Mouse (Mus musculus) spleen, postnatal 10 days (tissue): Measurements from ENCODE around the gene Chst5.
A peak's percentile ranks its signal among the peaks of the same experiment; 100 is the strongest.
"Not testable (repeated sequence)": the region's sequence is repeated elsewhere in the genome, so short reads cannot be mapped to it uniquely, and the experiment has no call there.

Experiments
- DNase-seq, 2 experiments: peaks; one replicate each; pipeline ENCODE4 v3.0.0; 2021 to 2022; ENCODE audit warnings: low spot score in 2 of 2

Gene Chst5

DNA sequence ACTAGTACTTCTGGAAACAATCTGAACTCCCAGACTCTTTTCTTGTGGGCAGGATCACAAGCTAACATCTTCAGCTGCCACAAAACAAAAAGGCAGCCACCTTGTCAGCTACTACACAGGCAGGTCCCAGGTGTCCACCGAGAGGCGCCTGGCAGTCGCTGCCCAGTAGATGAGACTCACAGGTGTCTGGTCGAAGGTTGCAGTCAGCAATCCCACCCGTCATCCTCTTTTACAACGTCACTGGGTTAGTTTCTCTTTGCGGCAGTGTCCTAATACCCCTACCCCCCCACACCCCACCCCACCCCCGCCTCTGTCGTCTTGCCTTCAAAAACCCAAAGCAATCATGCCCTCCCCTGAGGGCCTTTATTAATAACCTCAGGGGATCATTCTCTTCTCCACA is 34.5 kb downstream of the Chst5 start:
- DNase-seq = no peak

DNA sequence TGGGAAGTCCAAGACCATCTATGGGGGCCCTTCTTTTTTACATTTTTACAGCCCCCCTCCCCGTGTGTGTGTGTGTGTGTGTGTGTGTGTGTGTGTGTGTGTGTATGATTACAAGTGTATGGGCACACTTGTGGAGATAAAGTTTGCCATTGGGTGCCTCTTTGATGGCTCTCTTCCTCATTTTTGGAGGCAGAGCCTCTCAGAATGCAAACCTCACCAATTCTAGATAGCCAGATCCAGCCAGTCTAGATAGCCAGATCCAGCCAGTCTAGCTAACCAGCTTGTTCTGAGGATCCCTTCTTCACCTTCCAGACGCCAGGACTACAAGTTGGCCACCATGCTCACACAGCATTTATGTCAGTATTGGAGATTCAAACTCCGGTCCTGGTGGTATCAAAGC is 39.0 kb downstream of the Chst5 start:
- DNase-seq = no peak

GRCm38 (mm10) chr8:111870379-111870778 is 39.9 kb downstream of the Chst5 start:
- no peak for DNase-seq

DNA sequence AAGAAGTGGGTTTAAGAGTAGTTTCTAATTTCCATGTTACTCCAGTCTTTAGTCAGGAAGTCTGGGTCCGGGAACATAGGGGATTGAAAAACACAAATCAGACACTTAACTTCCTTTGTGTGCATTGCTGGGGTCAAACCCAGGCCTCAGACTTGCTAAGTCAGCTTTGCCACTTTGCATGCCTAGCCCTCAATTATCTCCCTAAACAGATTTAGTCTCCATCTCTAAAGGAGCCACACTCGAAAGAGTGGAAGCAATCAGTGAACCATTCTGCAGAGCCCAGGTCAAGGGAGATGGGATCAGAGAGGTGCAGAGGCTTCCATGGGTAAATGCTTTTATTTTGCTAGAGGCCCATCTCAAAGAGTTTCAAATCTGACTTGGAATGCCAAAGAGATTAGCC is 41.6 kb downstream of the Chst5 start:
- DNase-seq = no peak

GRCm38 (mm10) chr8:111865857-111866256 is 44.4 kb downstream of the Chst5 start:
- DNase-seq = no peak

DNA sequence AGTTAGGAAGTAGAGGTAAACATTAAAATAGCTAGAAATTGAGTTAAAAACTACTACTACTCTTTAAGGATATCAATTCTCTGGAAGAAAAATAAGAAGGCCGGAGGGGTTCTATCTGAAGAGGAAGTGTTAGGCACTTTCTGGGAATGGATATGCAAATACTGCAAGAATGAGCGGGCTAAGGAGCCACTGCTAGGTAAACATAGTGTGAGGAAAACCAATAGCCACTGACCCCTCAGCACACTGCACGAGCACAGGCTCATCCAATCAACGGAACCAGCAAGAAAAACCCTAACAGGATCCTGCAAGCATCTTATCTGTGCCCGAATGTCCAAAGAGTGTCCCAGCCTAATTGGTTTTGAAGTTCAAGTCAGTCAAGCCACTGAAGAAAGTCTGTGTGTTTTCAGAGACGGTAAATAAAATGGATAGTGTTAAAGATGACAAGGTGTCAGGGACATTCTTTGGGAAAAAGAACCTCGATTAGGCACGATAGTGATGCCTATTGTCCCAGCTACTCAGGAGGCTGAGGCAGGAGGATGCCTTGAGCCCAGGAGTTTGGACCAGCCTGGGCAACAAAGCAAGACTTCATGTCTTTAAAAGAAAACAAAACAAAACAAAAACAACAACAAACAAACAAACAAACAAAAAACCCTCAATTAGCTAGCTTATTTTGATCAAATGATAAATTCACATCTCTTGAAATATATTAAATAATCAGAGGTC is 45.0 kb downstream of the Chst5 start:
- DNase-seq = no peak

- DNase-seq = no peak
Measured at GRCm38 (mm10) chr8:111864648-111865047, 45.6 kb downstream of the Chst5 start.

DNA sequence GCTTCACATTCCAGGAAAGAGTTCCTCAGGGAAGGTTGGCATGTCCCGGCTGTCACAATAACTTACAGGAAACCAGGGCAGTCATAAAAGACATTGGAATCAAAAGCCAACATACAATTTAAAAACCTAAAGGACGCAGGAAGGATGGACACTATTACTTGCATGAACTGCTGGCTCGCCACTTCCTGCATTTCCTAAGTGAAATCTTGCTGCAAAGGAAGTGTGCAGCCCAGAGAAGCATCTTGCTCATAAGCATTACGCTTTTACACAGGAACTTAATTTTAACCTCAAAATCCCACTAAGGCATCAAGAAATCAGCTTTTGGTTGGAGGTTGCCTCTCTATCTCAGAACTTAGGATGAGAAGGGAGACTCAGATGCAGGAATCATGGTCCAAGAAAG is 47.0 kb downstream of the Chst5 start:
- DNase-seq = no peak

DNA sequence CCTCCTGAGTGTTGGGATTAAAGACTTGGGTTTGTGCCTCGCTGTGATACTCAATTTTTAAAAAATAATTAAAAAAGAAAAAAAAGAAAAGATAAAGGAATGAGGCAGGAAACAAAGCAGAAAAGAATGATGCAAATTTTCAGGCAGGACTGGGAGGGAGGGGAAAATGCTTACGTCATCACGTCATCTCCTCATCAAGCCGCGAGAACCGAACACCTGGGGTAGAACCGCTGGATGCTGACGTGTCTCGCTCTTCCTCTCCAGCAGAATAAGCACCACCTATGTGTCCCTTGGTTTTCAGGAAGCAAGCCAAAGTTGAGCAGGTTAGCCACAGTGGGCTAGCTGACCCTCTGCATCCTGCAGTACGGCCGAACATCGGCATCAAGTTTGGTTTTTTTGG is 54.3 kb downstream of the Chst5 start:
- DNase-seq = no peak

DNA sequence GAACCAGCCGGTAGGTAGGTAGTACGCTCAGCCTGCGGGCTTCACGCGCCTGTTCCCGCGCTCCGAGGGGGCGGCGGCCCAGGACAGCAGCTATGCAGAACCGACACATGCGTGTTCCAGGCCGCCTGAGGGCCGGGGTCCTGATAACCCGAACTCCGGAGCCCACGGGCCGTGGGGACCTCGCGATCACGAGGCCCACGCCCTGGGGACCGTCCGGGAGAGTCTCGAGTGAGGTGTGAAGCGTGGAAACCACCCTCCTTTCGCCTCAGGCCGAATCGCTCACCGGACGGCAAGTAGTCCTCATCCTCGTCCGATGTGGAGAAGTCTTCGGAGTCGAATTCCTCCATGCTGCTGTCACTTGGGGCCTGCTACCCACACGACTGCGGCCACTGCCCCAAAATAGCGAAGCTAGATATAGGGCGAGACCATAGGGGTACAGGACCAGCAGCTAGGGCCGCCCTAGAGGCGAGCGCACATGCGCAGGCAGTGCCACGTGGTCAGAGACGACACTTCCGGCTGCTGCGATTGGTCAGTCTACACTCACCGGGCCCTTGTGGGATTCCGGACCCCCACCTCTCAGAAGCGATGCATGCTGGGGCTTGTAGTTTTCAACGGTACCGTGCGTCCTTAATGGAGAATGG is 56.3 kb downstream of the Chst5 start, which contains the start of gene Cfdp1:
TSS of gene Cfdp1 (minus strand) at position 431 of the 641 bp plus-strand sequence.
- peak; percentile 88 to 97 for DNase-seq

- not testable (repeated sequence) for DNase-seq
Measured at GRCm38 (mm10) chr8:111853219-111853618, 57.0 kb downstream of the Chst5 start.

GRCm38 (mm10) chr8:111846746-111847145 is 63.5 kb downstream of the Chst5 start:
- DNase-seq = no peak
